Mouse (Mus musculus): ENCODE measurements around the gene Dapk2.

GRCm38 (mm10) chr9:66279647-66280046 is 121.6 kb downstream of the Dapk2 start:
- no peak for TF ChIP-seq CTCF (IDR thresholded peaks at IDR 0.05; ENCODE audit: low read depth, low read length)
- no peak for TF ChIP-seq GATA1 (IDR thresholded peaks at IDR 0.05; ENCODE audit: borderline replicate concordance, low read length)
- no peak for TF ChIP-seq POLR2AphosphoS5 (IDR thresholded peaks at IDR 0.05; ENCODE audit: insufficient replicate concordance, low read depth, low read length)
- TF ChIP-seq TAL1 (conservative IDR thresholded peaks at IDR 0.05; ENCODE audit: low read depth, low read length) = no peak

Measured in G1E (cell line).